Mouse (Mus musculus) myocyte (in vitro differentiated cells): ENCODE results near the gene Cst7. TPM values are rescaled to one million over a fixed set of nuclear protein-coding genes. Genes with fewer than 3 reads are reported as not detected.

Experiments used
- H3K27me3 ChIP-seq: one replicate; pipeline ENCODE4 v1.6.1; 2011; ENCODE audit not compliant: control insufficient read depth, insufficient read depth, insufficient read length
- H3K36me3 ChIP-seq: one replicate; pipeline ENCODE4 v1.6.1; 2011; ENCODE audit not compliant: control insufficient read depth, insufficient read depth
- H3K4me2 ChIP-seq: one replicate; pipeline ENCODE4 v1.6.1; 2011; ENCODE audit warnings: low read depth, control low read depth
- H3K4me3 ChIP-seq: one replicate; pipeline ENCODE4 v1.5.1; 2011; ENCODE audit warnings: mild to moderate bottlenecking, control low read depth, moderate library complexity
- H3K79me2 ChIP-seq: one replicate; pipeline ENCODE4 v1.6.1; 2011; ENCODE audit not compliant: control insufficient read depth, insufficient read depth
- H3ac ChIP-seq: one replicate; pipeline ENCODE4 v1.6.1; 2011; ENCODE audit not compliant: control insufficient read depth, insufficient read length
- CEBPB ChIP-seq: IDR thresholded peaks from 2 replicates; pipeline ENCODE4 v1.6.1; 2011; ENCODE audit warnings: mild to moderate bottlenecking, moderate library complexity; ENCODE audit not compliant: poor library complexity, insufficient read depth, severe bottlenecking
- E2F4 ChIP-seq: IDR thresholded peaks from one replicate; pipeline ENCODE4 v1.6.1; 2011; ENCODE audit warnings: mild to moderate bottlenecking, control low read depth, moderate library complexity; ENCODE audit not compliant: insufficient read depth
- MAX ChIP-seq: IDR thresholded peaks from one replicate; pipeline ENCODE4 v1.6.1; 2011; ENCODE audit warnings: low read depth, mild to moderate bottlenecking, control low read depth
- MYOD1 ChIP-seq, 3 experiments: IDR thresholded peaks; one replicate each; pipeline ENCODE4 v1.6.1; 2011; ENCODE audit warnings: control low read depth in 2 of 3, low read depth in 2 of 3, mild to moderate bottlenecking in 2 of 3, moderate library complexity in 1 of 3; ENCODE audit not compliant: insufficient read length in 2 of 3, control insufficient read depth in 1 of 3
- MYOG ChIP-seq, 3 experiments: IDR thresholded peaks; one replicate each; pipeline ENCODE4 v1.6.1; 2011; ENCODE audit warnings: control low read depth in 2 of 3, low read depth in 2 of 3, mild to moderate bottlenecking in 2 of 3; ENCODE audit not compliant: insufficient read length in 2 of 3, control insufficient read depth in 1 of 3, insufficient read depth in 1 of 3
- POLR2A ChIP-seq: IDR thresholded peaks from one replicate; pipeline ENCODE4 v1.6.1; 2011; ENCODE audit warnings: low read depth, mild to moderate bottlenecking, control low read depth, moderate library complexity; ENCODE audit not compliant: insufficient read length
- POLR2AphosphoS2 ChIP-seq: IDR thresholded peaks from one replicate; pipeline ENCODE4 v1.6.1; 2011; ENCODE audit warnings: low read depth, control low read depth; ENCODE audit not compliant: insufficient read length
- REST ChIP-seq: IDR thresholded peaks from one replicate; pipeline ENCODE4 v1.6.1; 2011; ENCODE audit warnings: mild to moderate bottlenecking, control low read depth, moderate library complexity; ENCODE audit not compliant: insufficient read depth, insufficient read length
- SRF ChIP-seq: IDR thresholded peaks from one replicate; pipeline ENCODE4 v1.6.1; 2011; ENCODE audit warnings: low read depth; ENCODE audit not compliant: control insufficient read depth, insufficient read length
- TCF12 ChIP-seq: IDR thresholded peaks from one replicate; pipeline ENCODE4 v1.6.1; 2011; ENCODE audit warnings: mild to moderate bottlenecking, control low read depth; ENCODE audit not compliant: poor library complexity, insufficient read depth, severe bottlenecking
- TCF3 ChIP-seq: IDR thresholded peaks from one replicate; pipeline ENCODE4 v1.6.1; 2011; ENCODE audit warnings: low read depth, control low read depth; ENCODE audit not compliant: insufficient read length
- USF1 ChIP-seq: IDR thresholded peaks from one replicate; pipeline ENCODE4 v1.6.1; 2011; ENCODE audit warnings: low read depth, mild to moderate bottlenecking, control low read depth, moderate library complexity
- polyA plus RNA-seq: library from polyadenylated mRNA; unstranded; fragments of >200 nt; fragmentation: generic; extraction: Trizol; gene quantifications from one replicate; pipeline ENCODE4 v1.2.1, GENCODE M21; 2012; ENCODE audit warnings: missing spikeins

Cst7 gene
- polyA plus RNA-seq, 1 experiment: not detected

- H3K36me3 ChIP-seq: no peaks in the 10 kb centered on the region
- no peak overlapping the region for H3K4me3 ChIP-seq
- no peaks in the 10 kb centered on the region for H3K79me2 ChIP-seq
- no peak overlapping the region for H3K4me2 ChIP-seq
- TF ChIP-seq REST: no peak
- no peak overlapping the region for H3ac ChIP-seq
- H3K27me3 ChIP-seq: no peaks in the 10 kb centered on the region
Measured at GRCm38 (mm10) chr2:150572463-150572862, 2.2 kb downstream of the Cst7 start.

- Histone ChIP-seq H3K4me3 (no peak overlapping the region), H3K27me3 (no peaks in the 10 kb centered on the region), H3K4me2 (no peak overlapping the region), H3ac (no peak overlapping the region), H3K79me2 (no peaks in the 10 kb centered on the region), H3K36me3 (no peaks in the 10 kb centered on the region)
- TF ChIP-seq TCF12 (no peak), CEBPB (no peak), POLR2A (no peak), SRF (no peak), REST (no peak), POLR2AphosphoS2 (no peak), USF1 (no peak), MYOG (IDR thresholded peaks at IDR 0.05; ENCODE audit: control insufficient read depth in 1 of 3, insufficient read depth in 1 of 3, insufficient read length in 2 of 3, low read depth in 2 of 3) (no peak), MYOD1 (IDR thresholded peaks at IDR 0.05; ENCODE audit: control insufficient read depth in 1 of 3, insufficient read length in 2 of 3, low read depth in 2 of 3) (no peak), TCF3 (no peak), MAX (no peak), E2F4 (no peak)
Measured at GRCm38 (mm10) chr2:150576256-150576655, 6.0 kb downstream of the Cst7 start.

DNA sequence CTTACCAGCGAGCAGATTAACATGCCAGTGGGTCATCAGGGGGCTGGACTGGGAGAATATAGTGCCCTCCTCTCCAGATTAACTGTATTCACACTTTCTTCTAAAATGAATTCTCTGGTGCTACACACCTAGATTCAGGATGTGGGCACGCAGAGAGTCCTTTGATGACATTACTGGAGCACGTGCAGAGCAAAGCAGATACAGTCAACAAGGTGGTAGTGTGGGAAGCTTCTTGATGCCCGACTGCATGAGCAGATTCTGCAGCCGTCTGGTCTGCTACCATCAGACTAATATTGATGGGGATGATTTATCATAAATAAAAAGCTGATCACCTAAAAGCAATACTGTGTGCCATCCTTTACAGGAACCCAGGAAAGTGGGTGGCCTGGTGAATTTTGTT lies 8.4 kb downstream of the Cst7 start:
- H3K36me3 ChIP-seq: no peaks in the 10 kb centered on the region
- no peak overlapping the region for H3K4me2 ChIP-seq
- H3K4me3 ChIP-seq: no peak overlapping the region
- H3K27me3 ChIP-seq: no peaks in the 10 kb centered on the region
- H3ac ChIP-seq: no peak overlapping the region
- no peaks in the 10 kb centered on the region for H3K79me2 ChIP-seq
- TF ChIP-seq TCF3 (no peak), POLR2AphosphoS2 (no peak), REST (no peak), POLR2A (no peak), MAX (no peak), E2F4 (no peak), CEBPB (no peak), MYOG (IDR thresholded peaks at IDR 0.05; ENCODE audit: control insufficient read depth in 1 of 3, insufficient read depth in 1 of 3, insufficient read length in 2 of 3, low read depth in 2 of 3) (no peak), SRF (no peak), TCF12 (no peak), MYOD1 (IDR thresholded peaks at IDR 0.05; ENCODE audit: control insufficient read depth in 1 of 3, insufficient read length in 2 of 3, low read depth in 2 of 3) (no peak), USF1 (no peak)

DNA sequence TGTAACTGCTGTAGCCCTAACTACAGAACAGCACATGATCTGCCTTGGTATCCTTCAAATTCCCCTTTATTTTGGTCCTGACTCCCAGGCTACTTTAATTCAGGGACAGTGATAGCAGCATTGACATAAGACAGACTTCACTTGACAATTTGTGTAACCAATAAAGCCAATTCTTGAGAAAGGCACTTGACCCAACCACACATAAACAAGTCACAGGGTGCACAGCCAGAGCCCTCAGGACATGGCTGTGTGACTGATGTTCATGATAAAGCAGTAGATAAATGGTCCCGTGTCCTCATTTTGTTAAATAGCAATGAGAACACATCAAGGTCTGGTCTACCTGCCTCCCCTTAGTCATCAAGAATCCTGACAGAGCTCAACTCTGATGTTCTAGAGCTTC lies 9.4 kb downstream of the Cst7 start:
- H3K79me2 ChIP-seq: no peaks in the 10 kb centered on the region
- H3K4me2 ChIP-seq: no peak overlapping the region
- no peak overlapping the region for H3ac ChIP-seq
- no peak overlapping the region for H3K4me3 ChIP-seq
- TF ChIP-seq POLR2AphosphoS2: no peak
- TF ChIP-seq CEBPB: no peak
- no peak for TF ChIP-seq TCF3
- no peak for TF ChIP-seq MYOD1 (IDR thresholded peaks at IDR 0.05; ENCODE audit: control insufficient read depth in 1 of 3, insufficient read length in 2 of 3, low read depth in 2 of 3)
- no peak for TF ChIP-seq MYOG (IDR thresholded peaks at IDR 0.05; ENCODE audit: control insufficient read depth in 1 of 3, insufficient read depth in 1 of 3, insufficient read length in 2 of 3, low read depth in 2 of 3)
- peaks cover 8% of the 10 kb centered on the region for H3K36me3 ChIP-seq
- H3K27me3 ChIP-seq: no peaks in the 10 kb centered on the region

DNA sequence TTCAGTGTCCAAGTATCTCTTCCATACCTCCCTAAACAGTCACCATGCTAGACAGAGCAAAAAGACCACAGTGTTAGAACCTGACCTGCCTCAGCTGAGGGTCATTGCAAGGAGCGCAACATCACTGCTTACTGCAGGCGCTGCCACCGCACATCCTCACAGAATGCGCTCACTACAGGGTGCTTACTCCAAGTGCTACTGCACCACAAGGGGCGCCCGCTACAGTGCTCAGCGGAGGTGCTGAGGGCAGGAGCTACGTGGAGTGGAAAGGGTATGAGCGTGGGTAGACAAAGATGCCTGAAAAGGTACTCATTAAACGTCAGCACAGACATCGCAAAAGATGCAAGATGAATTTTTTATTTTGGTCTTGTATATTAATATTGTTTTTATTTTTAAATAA lies 18.9 kb downstream of the Cst7 start:
- Histone ChIP-seq H3ac (no peak overlapping the region), H3K79me2 (no peaks in the 10 kb centered on the region), H3K27me3 (no peaks in the 10 kb centered on the region), H3K4me3 (no peak overlapping the region), H3K4me2 (no peak overlapping the region), H3K36me3 (peaks cover 31% of the 10 kb centered on the region)
- no peak for TF ChIP-seq E2F4
- TF ChIP-seq MYOG (IDR thresholded peaks at IDR 0.05; ENCODE audit: control insufficient read depth in 1 of 3, insufficient read depth in 1 of 3, insufficient read length in 2 of 3, low read depth in 2 of 3): no peak
- TF ChIP-seq SRF: no peak
